ENCODE assay signal across 15 mouse cellular contexts in genomic region chr1:60650158-60650557, GRCm38 (mm10).
DNase-seq lines count a peak whose midpoint lies in the region; ATAC-seq and TF ChIP-seq lines count a peak whose summit lies in the region.
"Had no signal": no experiment of that assay in that cellular context is flagged by ENCODE, and none has a peak within 500 bp of the region (broad histone marks: within the 10 kb centered on the region; RNA-seq: fewer than 3 reads in every experiment).

No protein-coding gene starts in this region.

- no peak overlapping the region for H3K4me3 ChIP-seq in forebrain, embryonic 11.5 days (ENCODE audit: low read depth, low read length)
- no peak overlapping the region for H3K4me3 ChIP-seq in forebrain, embryonic 10.5 days
- H3K4me3 ChIP-seq in kidney, postnatal 0 days (replicated peaks; ENCODE audit: low read depth, low read length): no peak overlapping the region
- no peak overlapping the region for H3K4me3 ChIP-seq in heart, embryonic 12.5 days
- H3K4me3 ChIP-seq: hindbrain, embryonic 12.5 days; liver, embryonic 13.5 days had no signal

- peaks cover 3% of the 10 kb centered on the region; the same call in 1 of the 2 replicates for H3K4me1 ChIP-seq in forebrain, embryonic 11.5 days (replicated peaks; ENCODE audit: control insufficient read depth, insufficient read depth, low read length)
- H3K4me1 ChIP-seq in forebrain, embryonic 10.5 days: peaks cover 16% of the 10 kb centered on the region
- no peaks in the 10 kb centered on the region for H3K4me1 ChIP-seq in kidney, postnatal 0 days (replicated peaks; ENCODE audit: insufficient read depth, low read length)
- H3K4me1 ChIP-seq in heart, embryonic 12.5 days (replicated peaks): peaks cover 32% of the 10 kb centered on the region
- H3K4me1 ChIP-seq: liver, embryonic 13.5 days had no signal

- no peaks in the 10 kb centered on the region for H3K36me3 ChIP-seq in forebrain, embryonic 11.5 days (ENCODE audit: control insufficient read depth, insufficient read depth, low read length)
- H3K36me3 ChIP-seq in forebrain, embryonic 10.5 days (replicated peaks): no peaks in the 10 kb centered on the region
- H3K36me3 ChIP-seq in kidney, postnatal 0 days (ENCODE audit: insufficient read depth, low read length): no peaks in the 10 kb centered on the region
- H3K36me3 ChIP-seq in heart, embryonic 12.5 days: no peaks in the 10 kb centered on the region
- H3K36me3 ChIP-seq: hindbrain, embryonic 12.5 days; liver, embryonic 13.5 days had no signal

- H3K27ac ChIP-seq in forebrain, embryonic 11.5 days (ENCODE audit: low read depth, low read length): peak overlapping the region; percentile 6; the same call in 1 of the 2 replicates
- no peak overlapping the region for H3K27ac ChIP-seq in forebrain, embryonic 10.5 days
- H3K27ac ChIP-seq in kidney, postnatal 0 days: no peak overlapping the region
- H3K27ac ChIP-seq in heart, embryonic 12.5 days (ENCODE audit: poor library complexity, severe bottlenecking): peak overlapping the region; percentile 17
- H3K27ac ChIP-seq: liver, embryonic 13.5 days had no signal

- no peaks in the 10 kb centered on the region for H3K9me3 ChIP-seq in forebrain, embryonic 11.5 days (ENCODE audit: control insufficient read depth, low read length)
- no peaks in the 10 kb centered on the region for H3K9me3 ChIP-seq in forebrain, embryonic 10.5 days
- no peaks in the 10 kb centered on the region for H3K9me3 ChIP-seq in kidney, postnatal 0 days (replicated peaks; ENCODE audit: low read length)
- H3K9me3 ChIP-seq in heart, embryonic 12.5 days (replicated peaks): no peaks in the 10 kb centered on the region
- H3K9me3 ChIP-seq: hindbrain, embryonic 12.5 days; liver, embryonic 13.5 days had no signal

- DNase-seq in forebrain, embryonic 11.5 days (ENCODE audit: low spot score): no peak
- DNase-seq in forebrain, embryonic 10.5 days (ENCODE audit: extremely low spot score, low spot score): no peak
- peak; percentile 77 for DNase-seq in kidney, postnatal 0 days (ENCODE audit: low spot score)
- DNase-seq in kidney, adult 11 months: no peak
- DNase-seq in adipocyte (ENCODE audit: low spot score): peak; percentile 58
- no peak for DNase-seq in thymus, postnatal 36 days
- DNase-seq in gastrocnemius, postnatal 10 days: no peak
- DNase-seq: cerebellum, adult 11 months; layer of hippocampus, postnatal 36 days; liver, embryonic 13.5 days; right cerebral cortex, postnatal 25 days had no signal

- no peak for TF ChIP-seq CTCF in kidney, postnatal 0 days (IDR thresholded peaks at IDR 0.05; ENCODE audit: low read depth)

- WGBS in forebrain, embryonic 11.5 days: 84% methylated on average over 3 of the region's 3 CpGs
- WGBS in forebrain, embryonic 10.5 days: 88% methylated on average over 3 of the region's 3 CpGs
- 60% methylated on average over 3 of the region's 3 CpGs for WGBS in kidney, postnatal 0 days
- WGBS in heart, embryonic 12.5 days: 30% methylated on average over 3 of the region's 3 CpGs

- ATAC-seq in forebrain, embryonic 11.5 days (replicated peaks; ENCODE audit: low FRiP score): no peak
- no peak for ATAC-seq in kidney, postnatal 0 days (replicated peaks; ENCODE audit: low FRiP score, low read depth)
- ATAC-seq in heart, embryonic 12.5 days (ENCODE audit: insufficient number of reproducible peaks, low FRiP score): peak; percentile 66; the same call in 1 of the 2 replicates
- ATAC-seq: intestine, embryonic 16.5 days had no signal

- no peaks in the 10 kb centered on the region for H3K27me3 ChIP-seq in forebrain, embryonic 11.5 days (ENCODE audit: control insufficient read depth, insufficient read depth, low read length)
- no peaks in the 10 kb centered on the region for H3K27me3 ChIP-seq in forebrain, embryonic 10.5 days (ENCODE audit: poor library complexity, severe bottlenecking)
- H3K27me3 ChIP-seq in kidney, postnatal 0 days (ENCODE audit: insufficient read depth, low read length): no peaks in the 10 kb centered on the region
- no peaks in the 10 kb centered on the region for H3K27me3 ChIP-seq in heart, embryonic 12.5 days (replicated peaks)
- H3K27me3 ChIP-seq: CH12.LX; hindbrain, embryonic 12.5 days; liver, embryonic 13.5 days had no signal

- no peak overlapping the region for H3K9ac ChIP-seq in forebrain, embryonic 11.5 days (ENCODE audit: low read length)
- no peak overlapping the region for H3K9ac ChIP-seq in kidney, postnatal 0 days (ENCODE audit: low read depth, low read length)
- no peak overlapping the region for H3K9ac ChIP-seq in heart, embryonic 12.5 days
- H3K9ac ChIP-seq: hindbrain, embryonic 12.5 days; liver, embryonic 13.5 days had no signal

- H3K4me2 ChIP-seq in forebrain, embryonic 11.5 days (ENCODE audit: low read depth, low read length, severe bottlenecking): no peak overlapping the region
- H3K4me2 ChIP-seq in kidney, postnatal 0 days (ENCODE audit: low read length): no peak overlapping the region
- no peak overlapping the region for H3K4me2 ChIP-seq in heart, embryonic 12.5 days
- H3K4me2 ChIP-seq: hindbrain, embryonic 12.5 days; liver, embryonic 13.5 days had no signal

Comparison
In these comparisons a context has a peak if more than half of its experiments do, and no peak if none do; other contexts are left out.
1. DNase-seq: peak in kidney, postnatal 0 days (single experiment) and adipocyte (single experiment); none in forebrain, embryonic 11.5 days (single experiment), forebrain, embryonic 10.5 days (single experiment), kidney, adult 11 months (single experiment), thymus, postnatal 36 days (0 of 2) and gastrocnemius, postnatal 10 days (single experiment).
2. H3K27ac ChIP-seq: peak in forebrain, embryonic 11.5 days (single experiment) and heart, embryonic 12.5 days (single experiment); none in forebrain, embryonic 10.5 days (single experiment) and kidney, postnatal 0 days (single experiment).